Mouse (Mus musculus): ENCODE results near the gene Gal3st1.
"Not testable (repeated sequence)": the region's sequence is repeated elsewhere in the genome, so short reads cannot be mapped to it uniquely, and the experiment has no call there.

The Gal3st1 gene

DNA sequence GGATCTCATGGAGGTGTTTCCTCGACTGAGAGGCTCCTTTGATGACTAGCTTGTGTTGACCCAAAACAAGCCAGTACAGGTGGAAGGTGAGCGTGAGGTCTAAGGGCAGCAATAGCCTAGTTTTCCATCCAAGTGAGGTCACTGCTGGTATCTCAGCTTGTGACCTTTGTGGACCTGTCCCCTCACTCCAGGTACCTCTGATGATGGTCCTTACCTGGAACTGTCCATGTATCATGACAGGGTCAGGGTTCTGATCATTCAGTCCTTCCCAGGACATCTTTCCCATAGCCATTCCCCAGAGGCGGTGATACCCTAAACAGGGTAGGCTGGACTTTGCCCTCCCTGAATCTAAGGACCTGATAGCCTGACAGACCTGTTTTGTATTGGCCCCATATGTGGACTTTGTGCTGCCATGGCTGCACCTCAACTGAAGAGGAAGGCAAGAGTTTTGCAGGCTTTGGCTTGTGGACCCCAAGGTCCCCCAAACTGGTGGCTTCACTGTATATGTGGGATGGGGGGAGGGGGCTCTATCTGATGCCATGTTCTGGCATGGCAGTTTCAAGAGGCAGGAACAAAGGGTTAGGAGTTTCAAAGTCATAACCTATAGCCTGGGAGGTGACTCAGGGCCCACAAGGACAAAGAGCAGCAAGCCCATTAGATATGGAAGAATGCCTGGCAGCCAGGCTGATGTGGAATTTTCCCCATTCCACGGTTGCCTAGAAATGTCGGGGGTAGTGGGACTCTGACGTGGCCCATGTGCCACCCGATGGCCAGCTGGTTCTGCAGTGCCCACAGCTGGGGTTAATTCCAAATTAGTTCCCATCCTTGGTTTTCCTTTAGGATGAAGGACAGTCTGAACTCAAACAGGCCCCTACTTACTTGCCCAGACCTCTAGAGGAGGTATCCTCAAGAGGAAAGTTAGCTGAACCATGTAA, 894 bp upstream of the Gal3st1 start:
- in situ Hi-C loops (cut with MboI; ENCODE audit: low sequenced_read_pairs), result no loop called here

DNA sequence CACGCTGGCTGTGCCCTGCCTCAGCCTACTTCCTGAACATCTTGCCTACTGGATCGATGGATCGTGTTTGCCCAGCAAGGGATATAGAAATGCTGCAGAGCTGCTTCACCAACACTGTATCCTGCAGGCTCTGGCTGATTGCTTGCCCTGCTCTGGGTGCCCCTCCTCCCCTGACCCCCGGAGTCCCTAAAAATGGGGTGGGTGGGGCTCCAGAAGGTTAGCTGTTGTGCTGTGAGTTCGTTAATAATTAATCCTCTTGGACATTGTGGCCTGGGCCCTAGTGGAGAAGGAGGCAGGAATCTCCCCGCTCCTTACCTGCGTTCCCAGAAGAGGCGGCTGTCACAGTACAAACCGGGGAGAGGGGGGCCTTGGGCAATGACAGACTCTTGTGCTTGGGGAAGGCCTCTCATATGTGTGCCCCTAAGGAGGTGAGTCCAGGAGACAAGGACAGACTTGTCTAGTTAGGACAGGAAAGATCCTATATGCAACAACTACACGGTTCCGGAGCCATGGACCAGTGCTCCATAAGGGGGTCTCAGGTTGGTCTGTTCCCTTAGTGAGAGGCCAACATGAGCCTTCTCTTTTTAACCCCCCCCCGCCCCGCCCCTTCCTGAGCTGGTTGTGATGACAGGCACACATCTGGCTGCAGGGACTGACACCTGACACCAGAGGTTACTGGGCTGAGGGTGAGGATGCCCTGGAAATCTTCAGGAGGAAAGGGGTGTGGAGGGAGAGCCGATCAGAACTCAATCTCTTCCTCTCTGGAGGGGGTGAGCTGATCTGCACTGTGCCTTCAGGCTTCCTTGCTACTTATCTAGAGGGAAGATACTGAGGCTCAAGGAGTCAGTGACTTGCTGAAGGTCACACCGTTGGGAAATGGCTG, 668 bp downstream of the Gal3st1 start:
- in situ Hi-C loops (cut with MboI; ENCODE audit: low sequenced_read_pairs), result no loop called here

DNA sequence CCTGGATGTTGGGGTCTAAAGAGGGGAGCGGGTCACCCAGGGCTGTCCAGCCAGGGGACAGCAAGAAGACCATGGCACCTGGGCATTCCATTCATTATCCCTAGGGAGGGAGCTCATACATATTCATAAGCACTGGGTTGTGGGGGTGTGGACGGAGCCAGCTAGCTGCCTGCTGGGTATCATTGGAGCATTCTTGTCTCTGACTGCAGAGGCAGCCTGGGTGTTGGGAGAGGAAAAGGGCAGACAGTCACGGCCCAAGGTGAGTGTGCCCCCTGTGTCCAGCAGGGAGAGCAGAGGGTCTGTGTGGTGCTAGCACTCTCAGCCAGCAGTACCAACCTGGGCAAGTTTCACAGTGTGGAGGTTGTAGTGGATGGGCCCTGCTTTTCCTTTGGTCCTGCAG, 6.3 kb downstream of the Gal3st1 start:
- in situ Hi-C loops (cut with MboI; ENCODE audit: low sequenced_read_pairs), result no loop called here

DNA sequence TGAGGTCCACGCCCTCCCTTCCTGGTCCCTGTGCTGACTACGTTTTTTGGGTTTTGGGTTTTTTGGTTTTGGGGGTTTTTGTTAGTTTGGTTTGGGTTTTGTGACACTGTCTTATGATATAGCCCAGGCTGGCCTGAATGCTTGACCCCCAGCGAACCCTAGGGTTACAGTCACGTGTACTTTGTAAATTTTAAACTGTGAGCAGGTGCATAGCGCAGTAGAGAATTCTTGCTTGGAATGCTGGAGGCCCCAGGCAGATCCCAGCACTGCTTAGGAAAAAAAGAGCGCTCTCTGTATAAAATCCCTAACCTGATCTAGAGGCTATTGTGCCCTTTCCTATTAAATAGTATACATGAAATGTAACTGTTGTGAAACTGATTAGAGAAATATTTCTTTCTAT, 9.7 kb downstream of the Gal3st1 start:
- in situ Hi-C loops (cut with MboI; ENCODE audit: low sequenced_read_pairs), result no loop called here

DNA sequence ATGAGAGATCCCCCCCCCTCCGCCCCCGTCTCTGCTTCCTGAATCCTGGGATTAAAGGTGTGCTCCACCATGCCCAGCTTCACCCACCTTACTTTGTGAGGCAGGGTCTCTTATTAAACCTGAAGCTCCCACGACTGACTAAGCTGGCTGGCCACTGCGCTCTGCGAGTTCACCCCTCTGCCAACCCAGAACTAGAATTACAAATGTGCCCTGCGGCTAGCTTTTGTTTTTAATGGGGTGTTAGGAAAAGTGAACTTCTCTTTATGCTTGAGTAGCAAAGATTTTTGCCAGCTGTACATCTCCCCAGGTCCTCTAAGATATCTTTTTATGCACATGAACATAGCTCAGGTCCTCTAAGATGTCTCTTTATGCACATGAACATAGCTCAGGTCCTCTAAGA, 10.5 kb downstream of the Gal3st1 start:
- in situ Hi-C loops (cut with MboI; ENCODE audit: low sequenced_read_pairs), result no loop called here

DNA sequence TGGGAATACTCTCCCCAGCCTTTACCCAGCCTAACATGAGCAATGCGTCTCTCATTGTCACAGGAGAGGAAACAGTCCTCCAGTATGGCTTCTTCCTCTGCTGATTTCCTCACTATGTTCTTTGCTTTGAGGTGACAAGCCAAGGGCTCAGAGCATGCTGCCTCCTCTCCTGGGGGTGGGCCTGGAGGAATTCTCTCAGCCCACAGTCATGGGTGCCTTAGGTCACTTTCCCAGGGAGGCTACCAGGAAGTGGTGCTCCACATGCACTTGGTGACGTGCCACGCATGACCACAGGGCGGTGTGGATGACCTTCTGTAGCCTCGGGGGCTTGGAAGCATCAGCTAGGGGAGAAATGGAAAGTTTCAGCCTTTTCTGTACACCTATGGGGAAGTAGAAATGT, 12.1 kb downstream of the Gal3st1 start:
- in situ Hi-C loops (cut with MboI; ENCODE audit: low sequenced_read_pairs), result no loop called here

DNA sequence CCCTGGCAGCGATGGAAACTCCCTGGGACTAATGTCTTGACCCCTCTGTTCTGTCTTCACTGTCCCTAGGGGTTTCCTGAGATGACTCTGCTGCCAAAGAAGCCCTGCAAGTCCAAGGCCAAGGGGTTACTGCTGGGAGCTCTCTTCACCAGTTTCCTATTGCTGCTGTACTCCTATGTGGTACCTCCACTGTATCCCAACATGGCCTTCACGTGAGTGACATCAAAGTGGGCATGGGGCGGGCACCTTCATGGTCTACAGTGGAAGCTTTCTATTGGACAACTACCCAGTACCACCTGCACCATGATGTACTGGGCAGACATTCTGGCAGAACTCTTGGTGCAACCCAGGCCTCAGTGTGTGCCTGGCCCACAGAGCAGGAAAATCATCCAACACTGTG, 13.4 kb downstream of the Gal3st1 start:
- in situ Hi-C loops (cut with MboI; ENCODE audit: low sequenced_read_pairs), result no loop called here

DNA sequence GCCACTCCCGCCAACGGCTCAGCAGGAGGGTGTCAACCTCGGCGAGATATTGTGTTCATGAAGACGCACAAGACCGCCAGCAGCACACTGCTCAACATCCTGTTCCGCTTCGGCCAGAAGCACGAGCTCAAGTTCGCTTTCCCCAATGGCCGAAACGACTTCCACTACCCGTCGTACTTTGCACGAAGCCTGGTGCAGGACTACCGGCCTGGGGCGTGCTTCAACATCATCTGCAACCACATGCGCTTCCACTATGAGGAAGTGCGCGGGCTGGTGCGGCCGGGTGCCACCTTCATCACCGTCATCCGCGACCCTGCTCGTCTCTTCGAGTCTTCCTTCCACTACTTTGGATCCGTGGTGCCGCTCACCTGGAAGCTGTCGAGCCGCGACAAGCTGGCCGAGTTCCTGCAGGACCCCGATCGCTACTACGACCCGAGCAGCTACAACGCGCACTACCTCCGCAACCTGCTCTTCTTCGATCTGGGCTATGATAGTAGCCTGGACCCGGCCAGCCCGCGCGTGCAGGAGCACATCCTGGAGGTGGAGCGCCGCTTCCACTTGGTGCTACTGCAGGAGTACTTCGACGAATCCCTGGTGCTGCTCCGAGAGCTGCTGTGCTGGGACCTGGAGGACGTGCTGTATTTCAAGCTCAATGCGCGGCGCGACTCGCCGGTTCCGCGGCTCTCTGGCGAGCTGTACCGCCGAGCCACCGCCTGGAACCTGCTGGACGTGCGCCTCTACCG, 14.7 kb downstream of the Gal3st1 start:
- in situ Hi-C loops (cut with MboI; ENCODE audit: low sequenced_read_pairs), result no loop called here

DNA sequence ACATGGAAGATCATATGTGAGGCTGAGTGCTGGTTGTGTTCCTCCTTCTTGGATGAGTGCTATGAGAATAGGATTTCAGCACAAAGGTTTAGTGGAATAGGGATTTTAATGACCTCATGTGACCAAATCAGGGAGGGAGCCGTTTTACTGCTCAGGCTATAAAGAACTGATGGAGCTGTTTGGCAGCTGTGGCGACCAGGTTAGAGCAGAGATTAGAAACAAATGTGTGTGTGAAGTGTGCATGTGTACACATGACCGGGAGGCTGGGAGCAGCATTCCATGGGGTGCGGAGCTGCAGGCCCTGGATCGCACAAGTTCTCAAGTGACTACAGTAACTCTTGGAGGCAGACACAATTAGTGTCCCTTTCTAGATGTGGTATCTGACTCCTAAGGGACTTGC, 16.1 kb downstream of the Gal3st1 start:
- in situ Hi-C loops (cut with MboI; ENCODE audit: low sequenced_read_pairs), result no loop called here

DNA sequence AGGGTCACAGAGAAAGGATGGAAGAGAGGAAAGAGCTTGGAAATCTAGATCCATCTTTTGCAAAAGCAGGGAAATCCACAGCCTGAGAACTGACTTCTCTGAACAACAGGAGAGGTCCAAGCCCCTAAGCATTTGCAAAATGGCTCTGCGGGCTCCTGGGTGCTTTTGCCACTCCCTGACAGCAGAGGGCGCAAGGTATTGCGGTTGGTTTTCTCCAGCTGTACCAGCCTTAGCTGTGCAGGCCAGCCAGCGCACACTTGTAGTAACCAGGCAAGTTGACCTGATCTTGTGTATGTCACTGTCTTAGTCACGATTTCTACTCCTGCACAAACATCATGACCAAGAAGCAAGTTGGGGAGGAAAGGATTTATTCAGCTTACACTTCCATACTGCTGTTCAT, 18.2 kb downstream of the Gal3st1 start:
- in situ Hi-C loops (cut with MboI; ENCODE audit: low sequenced_read_pairs), result no loop called here

DNA sequence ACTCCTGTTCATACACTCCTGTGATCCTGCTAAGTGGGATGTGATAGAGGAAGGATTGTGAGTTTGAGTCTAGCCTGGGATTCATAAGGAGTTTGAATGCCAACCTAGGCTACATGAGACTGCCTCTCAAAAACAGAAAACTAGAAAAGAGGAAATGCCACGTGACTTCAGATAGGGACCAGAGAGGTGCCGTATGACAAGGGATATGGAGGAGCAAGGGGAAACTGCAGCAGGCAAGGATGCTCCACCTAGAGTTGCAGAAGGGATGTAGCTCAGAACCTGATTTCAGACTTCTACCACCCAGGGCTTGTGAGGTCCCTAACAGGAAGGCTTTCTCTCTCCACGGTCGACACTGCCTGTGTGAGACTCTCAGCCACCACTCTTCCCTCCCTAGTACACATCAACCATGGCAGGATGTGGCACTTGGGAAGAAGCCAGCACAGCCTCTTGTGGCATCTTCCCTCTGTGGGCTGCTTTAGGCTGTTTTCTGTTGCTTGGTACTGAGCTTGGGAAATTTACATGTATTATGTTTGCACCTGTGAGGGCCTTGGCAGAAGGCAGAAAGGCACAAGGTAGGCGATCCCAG, 21.9 kb downstream of the Gal3st1 start:
- in situ Hi-C loops (cut with MboI; ENCODE audit: low sequenced_read_pairs), result loop anchor here (5.0 kb wide), 1 partner anchor 72 kb away; no protein-coding TSS in a partner anchor

DNA sequence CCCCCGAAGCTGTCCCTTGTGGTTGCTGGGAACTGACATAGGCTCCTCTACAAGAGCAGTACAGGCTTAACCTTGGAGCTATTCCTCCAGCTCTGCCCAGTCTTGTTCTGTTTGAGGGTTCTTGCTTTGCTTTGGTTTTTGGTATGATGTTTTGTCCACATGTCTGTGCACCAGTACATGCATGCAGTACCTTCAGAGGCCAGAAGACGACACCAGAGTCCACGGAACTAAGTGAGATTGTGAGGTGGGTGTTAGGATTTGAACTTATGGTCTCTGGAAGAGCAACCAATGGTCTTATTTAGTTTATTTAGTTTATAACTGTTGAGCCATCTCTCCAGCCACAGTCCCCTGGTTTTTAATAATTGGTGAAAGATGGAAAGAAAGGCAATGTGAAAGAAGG, 23.0 kb downstream of the Gal3st1 start:
- in situ Hi-C loops (cut with MboI; ENCODE audit: low sequenced_read_pairs), result loop anchor here (5.0 kb wide), 1 partner anchor 71 kb away; no protein-coding TSS in a partner anchor

DNA sequence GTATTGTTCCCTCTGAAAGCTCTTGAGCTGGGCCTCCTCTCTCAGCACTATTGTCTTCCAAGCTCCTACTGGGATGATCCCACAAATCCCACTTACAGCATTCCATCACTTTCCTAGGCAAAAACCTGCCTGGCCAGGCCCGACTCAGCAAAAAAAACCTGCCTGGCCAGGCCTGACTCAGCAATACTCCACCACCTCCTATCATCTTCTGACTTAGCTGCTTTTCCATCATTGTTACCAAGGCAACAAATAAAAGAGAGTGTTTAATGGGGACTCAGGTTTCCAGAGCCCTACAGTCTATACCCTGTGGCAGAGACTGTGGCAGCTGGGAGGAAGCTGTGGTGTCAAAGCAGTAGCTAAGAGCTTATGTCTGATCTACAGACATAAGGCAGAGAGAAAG, 29.2 kb downstream of the Gal3st1 start:
- in situ Hi-C loops (cut with MboI; ENCODE audit: low sequenced_read_pairs), result no loop called here

DNA sequence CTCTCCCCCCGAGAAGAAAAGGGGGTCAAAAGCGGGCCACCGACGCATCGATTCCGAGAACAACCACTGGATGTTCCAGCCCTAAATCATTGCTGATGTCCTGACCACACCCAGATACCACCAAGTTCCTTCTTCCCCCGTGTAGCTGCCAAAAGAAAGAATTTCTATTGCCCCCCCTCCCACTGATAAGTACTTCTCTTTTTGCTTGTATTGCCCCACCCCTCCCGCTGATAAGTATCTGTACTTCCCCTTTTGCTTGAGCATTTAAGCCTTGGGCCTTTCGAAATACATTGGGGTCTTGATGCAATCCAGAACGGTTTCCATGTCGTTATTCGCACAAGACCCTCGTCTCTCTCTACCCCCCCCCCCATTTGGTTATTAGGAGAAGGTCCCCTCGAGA, 32.4 kb downstream of the Gal3st1 start:
- in situ Hi-C loops (cut with MboI; ENCODE audit: low sequenced_read_pairs), result not testable (repeated sequence)

DNA sequence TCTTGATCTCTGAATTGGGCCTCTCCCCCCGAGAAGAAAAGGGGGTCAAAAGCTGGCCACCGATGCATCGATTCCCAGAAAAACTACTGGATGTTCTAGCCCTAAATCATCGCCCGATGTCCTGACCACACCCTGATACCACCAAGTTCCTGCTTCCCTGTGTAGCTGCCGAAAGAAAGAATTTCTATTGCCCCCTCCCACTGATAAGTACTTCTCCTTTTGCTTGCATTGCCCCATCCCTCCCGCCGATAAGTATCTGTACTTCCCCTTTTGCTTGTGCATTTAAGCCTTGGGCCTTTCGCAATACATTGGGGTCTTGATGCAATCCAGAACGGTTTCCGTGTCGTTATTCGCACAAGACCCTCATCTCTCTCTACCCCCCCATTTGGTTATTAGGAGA, 38.7 kb downstream of the Gal3st1 start:
- in situ Hi-C loops (cut with MboI; ENCODE audit: low sequenced_read_pairs), result not testable (repeated sequence)

DNA sequence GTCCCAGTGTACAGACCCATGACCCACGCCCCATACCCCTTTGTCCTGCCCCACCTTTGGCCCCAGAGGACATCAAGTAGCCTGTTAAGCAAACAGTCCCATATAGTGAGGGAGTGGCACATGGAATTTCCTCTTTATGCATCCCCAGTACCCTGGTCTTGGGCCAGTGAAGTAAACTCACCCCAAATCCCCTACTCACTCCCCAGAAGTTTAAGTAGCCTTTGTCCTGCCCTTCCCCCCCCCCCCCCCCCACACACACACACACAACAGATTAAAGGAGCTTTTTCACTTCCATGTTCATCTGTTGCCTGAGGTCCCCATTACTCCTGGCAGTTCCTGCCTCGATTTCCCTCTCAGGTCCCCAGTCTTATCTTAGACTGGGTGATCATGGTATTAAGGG, 39.9 kb downstream of the Gal3st1 start:
- in situ Hi-C loops (cut with MboI; ENCODE audit: low sequenced_read_pairs), result no loop called here

DNA sequence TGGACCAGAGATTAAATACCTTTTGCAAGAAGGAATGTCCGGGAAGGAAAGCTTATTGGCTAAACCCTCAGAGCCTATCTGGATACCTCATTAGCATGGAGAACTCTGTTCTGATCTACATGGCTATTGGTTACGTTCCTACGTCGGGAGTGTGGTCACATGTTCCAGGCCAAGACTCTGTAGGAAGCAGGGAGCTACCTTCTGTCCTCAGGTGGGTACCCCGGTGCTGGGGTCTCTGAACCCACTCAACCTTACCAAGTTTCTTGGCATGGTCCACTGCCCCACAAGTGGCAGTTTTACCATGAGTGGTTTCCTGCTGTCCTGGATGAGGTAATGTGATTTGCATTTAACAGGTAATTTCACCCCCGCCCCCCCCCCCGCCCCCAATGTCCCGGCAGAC, 43.6 kb downstream of the Gal3st1 start:
- in situ Hi-C loops (cut with MboI; ENCODE audit: low sequenced_read_pairs), result no loop called here

DNA sequence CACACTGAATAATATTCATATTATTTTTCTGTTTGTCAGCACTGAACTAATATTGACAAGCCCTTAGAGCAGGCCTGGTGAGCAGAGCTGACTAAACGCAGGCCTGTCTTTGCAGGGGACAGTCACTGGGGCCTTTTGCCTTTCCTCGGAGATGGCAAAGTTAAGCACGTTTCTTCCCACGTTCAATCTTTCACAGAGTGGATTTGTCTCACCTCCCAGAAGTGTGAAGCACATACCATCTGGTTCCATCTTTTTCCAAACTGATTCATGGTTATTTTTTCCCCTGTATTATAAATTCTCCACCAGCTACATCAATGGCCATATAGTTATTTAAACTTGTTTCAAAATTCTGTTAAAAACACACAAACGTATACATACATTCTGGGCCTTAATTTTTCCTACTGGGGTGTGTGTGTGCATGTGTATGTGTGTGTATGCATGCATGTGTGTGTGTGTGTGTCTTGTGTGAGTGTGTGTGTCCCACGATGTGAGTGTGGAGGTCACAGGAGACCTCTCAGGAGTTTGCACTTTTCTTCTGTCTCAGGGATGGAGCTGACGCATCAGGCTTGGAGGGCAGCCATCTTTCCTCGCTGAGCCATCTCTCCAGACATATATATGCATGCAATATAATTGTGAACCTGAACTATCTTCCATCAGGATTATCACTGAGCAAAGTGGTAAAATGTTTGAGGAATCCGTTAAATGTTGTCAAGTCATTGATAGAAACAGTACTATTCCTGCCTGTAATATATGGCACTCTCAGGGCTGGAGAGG, 44.3 kb downstream of the Gal3st1 start:
- in situ Hi-C loops (cut with MboI; ENCODE audit: low sequenced_read_pairs), result no loop called here

DNA sequence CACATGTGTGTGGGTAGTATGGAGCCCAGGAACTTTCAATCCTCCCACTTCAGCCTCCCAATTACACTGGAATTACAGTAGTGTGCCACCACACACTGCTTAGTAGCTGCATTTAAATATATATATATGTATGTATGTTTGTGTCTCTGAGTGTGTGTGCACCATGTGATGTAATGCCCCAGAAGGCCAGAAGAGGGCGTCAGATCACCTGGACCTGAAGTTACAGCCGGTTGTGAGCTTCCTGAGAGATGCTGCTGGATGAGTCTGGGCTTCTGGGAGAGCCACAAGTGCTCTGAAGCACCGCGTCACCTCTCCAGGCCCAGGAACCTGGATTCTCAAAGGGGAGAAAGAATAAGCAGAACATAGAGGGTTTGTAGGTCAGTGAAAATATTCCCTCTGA, 45.9 kb downstream of the Gal3st1 start:
- in situ Hi-C loops (cut with MboI; ENCODE audit: low sequenced_read_pairs), result no loop called here
